Mouse (Mus musculus): ENCODE measurements at regions not wholly inside any gene's neighbourhood (a gene's known extent, or its start where the extent isn't known, plus 50 kb on each side); places are given as distances from the start of the nearest gene placed in this dataset.

GRCm38 (mm10) chr13:101017041-101017440, 183.8 kb upstream of the Slc30a5 start:
- TF ChIP-seq CTCF (IDR thresholded peaks at IDR 0.05; ENCODE audit: low read depth, low read length) = no peak
- TF ChIP-seq POLR2AphosphoS5 (IDR thresholded peaks at IDR 0.05; ENCODE audit: insufficient replicate concordance, low read depth, low read length) = no peak

All from G1E (cell line).